Mouse (Mus musculus): ENCODE data around the gene Arhgef3.

The Arhgef3 gene

DNA sequence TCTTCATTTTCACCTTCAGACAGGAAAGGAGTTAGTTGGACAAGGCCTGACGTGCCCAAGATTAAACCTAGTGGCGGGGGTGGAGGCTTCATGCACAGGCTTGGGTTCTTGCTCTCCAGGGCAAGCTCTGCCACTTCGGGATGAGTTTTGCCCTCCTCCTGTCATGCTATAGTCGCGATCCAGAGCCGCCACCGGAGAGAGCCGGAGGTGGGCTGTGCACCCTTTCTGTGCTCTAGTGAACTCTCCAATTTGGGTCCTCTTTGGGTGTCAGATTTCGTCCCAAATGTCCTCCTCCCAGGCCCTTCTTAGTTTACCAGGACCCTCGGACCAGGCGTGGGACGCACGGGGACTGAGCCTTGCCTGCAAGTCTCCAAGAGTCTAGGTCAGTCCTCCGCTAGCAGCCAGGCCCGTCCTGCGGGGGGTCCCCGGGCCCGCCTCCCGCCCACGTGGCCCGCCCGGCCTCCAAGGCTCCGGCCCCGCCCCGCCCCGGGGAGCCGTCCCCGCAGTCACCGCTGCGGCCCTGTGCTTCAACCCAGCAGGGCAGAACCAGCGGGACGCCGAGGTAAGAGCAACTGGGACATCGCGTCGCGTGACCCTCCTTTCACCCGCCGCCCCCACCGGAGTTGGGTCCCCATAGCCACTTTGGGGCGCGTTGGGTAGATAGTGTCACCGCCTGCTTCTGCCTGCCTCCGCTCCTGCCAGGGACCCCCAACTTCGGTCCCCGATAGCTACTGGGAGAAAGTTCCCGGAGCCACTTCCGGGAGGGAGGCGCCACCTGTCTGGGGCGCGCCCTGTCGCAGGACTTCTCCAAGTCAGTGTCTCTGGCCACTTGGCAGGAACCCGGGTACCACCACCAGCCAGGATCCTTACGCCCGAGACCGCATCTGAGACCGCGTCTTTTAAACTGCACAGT is at the start of gene Arhgef3:
TSS of gene Arhgef3 (plus strand) at position 538 of the 913 bp plus-strand sequence.
- no peak for DNase-seq (ENCODE audit: low spot score)

- no peak for DNase-seq (ENCODE audit: low spot score)
Observed at GRCm38 (mm10) chr14:27066171-27066929, 48.3 kb upstream of the Arhgef3 start.

GRCm38 (mm10) chr14:27067866-27068271 is 46.8 kb upstream of the Arhgef3 start:
- no peak for DNase-seq (ENCODE audit: low spot score)

GRCm38 (mm10) chr14:27069434-27070097 is 45.1 kb upstream of the Arhgef3 start:
- no peak for DNase-seq (ENCODE audit: low spot score)

GRCm38 (mm10) chr14:27070128-27070527 is 44.6 kb upstream of the Arhgef3 start:
- DNase-seq (ENCODE audit: low spot score) = no peak

DNA sequence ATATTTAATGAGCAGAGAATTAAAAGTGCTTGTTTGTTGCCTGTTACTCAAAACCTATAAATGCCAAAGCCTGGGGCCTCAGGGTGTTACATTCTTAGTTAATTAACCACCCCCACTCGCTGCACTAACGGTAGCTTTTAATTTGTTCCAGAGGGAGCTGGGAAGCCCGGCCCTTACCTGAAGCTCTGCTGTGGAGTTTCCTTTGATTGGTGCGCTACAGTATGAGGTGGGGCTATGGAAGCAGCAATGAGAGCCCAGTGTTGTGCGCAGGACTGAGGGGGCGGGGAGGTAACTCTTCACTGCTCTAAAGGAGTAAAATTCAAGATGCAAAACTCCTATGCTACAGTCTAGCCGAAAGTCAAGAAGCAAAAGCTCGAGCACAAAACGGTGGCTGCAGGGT is 43.9 kb upstream of the Arhgef3 start:
- no peak for DNase-seq (ENCODE audit: low spot score)

GRCm38 (mm10) chr14:27071985-27072384 is 42.7 kb upstream of the Arhgef3 start:
- DNase-seq (ENCODE audit: low spot score) = no peak

- no peak for DNase-seq (ENCODE audit: low spot score)
Observed at GRCm38 (mm10) chr14:27075084-27075483, 39.6 kb upstream of the Arhgef3 start.

DNA sequence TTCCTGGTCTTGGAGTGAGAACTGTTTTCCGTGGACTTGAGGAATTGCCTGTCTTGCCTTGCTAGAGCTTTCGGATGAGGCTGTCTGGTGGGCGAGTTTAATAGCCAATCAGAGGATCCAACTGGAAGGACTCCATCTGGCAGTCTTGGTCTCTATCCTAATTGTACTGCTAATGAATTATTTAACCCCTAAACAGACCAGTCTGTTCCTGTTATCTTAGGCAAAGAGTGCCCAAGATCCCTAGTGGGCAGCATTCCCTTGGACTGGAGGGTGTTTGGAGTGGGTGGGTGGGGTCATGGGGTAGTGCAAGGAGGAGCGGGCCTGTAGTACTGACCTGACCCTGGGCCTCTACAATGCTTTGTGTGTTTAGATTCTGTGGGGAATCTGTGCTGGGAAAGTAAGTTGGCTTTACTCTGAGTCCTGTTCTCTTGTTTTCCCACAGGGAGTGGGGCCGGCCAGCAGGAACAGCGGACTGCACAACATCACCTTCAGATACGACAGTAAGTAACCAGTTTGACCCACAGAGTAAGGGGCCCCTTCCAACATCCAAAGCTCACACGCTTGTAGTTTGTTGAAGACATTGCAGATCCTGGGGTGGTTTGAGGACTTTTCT is 38.7 kb upstream of the Arhgef3 start:
- DNase-seq (ENCODE audit: low spot score) = peak; percentile 28

GRCm38 (mm10) chr14:27076522-27076920 is 38.2 kb upstream of the Arhgef3 start:
- DNase-seq (ENCODE audit: low spot score) = no peak

DNA sequence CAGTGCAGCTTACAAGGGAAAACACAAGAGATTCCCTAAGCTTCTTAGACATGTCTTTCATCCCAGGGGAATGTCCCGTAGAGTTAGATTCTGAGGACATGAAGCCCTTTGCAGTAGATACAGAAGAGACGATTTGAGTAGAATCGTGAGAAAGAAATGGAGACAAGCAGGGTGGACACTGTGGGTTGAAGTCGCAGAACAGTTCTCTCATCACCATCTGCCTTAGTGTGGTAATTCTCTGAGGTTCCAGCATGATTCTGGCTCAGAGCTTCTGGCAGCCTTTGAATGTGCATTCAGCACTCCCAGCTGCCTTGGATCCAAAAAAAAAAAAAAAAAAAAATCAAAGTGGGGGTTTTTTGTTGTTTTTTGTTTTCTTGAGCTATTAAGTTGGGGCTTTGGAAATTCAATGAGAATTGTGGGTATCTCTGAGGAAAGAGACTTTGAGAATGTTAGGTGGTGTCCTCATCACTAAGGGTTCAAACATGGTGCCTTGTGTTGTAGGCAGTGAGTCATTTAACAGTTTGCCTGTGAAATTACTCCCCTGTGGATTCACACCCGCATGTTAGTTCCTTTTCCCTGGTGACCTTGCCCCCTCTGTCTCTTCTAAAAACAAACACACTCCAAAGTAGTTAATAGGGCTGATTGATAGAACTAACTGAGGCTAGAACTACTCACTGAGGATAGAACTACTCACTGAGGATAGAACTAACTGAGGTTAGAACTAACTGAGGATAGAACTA is 33.0 kb upstream of the Arhgef3 start:
- peak; percentile 39 for DNase-seq (ENCODE audit: low spot score)

- no peak for DNase-seq (ENCODE audit: low spot score)
Observed at GRCm38 (mm10) chr14:27085471-27085870, 29.2 kb upstream of the Arhgef3 start.

- DNase-seq (ENCODE audit: low spot score) = no peak
Observed at GRCm38 (mm10) chr14:27085999-27086398, 28.7 kb upstream of the Arhgef3 start.

DNA sequence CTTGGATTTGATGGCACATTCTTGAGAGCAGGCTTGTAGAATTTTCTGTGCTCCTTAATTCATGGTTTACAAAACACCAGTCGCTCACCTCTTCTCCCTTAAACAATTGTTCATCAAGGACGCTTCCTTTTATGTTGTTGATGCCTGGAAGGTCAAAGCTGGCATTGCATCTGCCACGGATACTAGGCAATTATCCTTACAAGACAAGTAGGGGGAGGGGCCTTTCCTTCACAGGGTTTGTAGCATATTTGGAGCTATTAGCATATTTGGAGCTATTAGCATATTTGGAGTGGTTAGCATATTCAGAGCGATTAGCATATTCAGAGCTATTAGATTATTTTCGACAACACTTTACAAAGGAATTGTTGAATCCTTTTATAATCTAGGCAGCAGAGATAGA is 20.5 kb upstream of the Arhgef3 start:
- DNase-seq (ENCODE audit: low spot score) = no peak

GRCm38 (mm10) chr14:27096133-27096532 is 18.6 kb upstream of the Arhgef3 start:
- DNase-seq (ENCODE audit: low spot score) = no peak

DNA sequence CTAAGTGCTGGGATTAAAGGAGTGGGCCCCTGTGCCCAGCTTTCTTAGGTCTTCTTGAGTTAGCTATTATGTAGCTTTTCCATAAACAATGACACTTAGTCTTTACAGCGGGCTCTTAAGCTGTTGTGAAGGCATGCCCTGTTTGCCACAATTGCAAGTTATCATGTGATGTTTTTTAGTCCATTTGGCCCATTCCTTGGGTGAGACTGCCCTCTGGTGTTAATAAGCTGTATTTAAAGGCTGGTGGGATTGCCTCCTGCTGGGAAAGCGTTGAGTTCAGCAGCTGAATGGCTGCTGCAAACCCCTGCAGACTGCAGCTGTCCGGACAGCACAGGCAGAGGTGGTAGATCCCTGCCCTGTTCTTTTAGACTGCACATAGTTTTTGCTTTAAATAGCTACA is 17.9 kb upstream of the Arhgef3 start:
- DNase-seq (ENCODE audit: low spot score) = peak; percentile 85

DNA sequence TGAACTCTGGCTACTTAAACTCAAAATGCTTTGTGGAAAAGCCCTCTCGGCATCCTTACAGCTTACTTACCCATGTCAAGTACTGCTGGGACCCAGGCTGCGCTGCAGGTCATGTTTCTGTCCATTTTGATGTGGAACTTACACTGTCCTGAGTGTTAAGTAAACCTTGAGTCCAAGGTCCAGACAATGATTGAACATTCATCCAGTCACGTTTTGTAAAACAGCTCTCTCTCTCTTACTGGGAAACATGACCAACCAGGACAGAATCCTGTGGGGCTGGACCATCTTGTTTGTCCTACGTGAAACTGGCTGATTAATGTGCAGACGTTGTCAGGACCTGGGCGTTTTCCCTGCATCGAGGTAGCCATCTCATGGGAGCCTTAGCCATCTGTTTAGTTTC is 13.0 kb upstream of the Arhgef3 start:
- DNase-seq (ENCODE audit: low spot score) = no peak

DNA sequence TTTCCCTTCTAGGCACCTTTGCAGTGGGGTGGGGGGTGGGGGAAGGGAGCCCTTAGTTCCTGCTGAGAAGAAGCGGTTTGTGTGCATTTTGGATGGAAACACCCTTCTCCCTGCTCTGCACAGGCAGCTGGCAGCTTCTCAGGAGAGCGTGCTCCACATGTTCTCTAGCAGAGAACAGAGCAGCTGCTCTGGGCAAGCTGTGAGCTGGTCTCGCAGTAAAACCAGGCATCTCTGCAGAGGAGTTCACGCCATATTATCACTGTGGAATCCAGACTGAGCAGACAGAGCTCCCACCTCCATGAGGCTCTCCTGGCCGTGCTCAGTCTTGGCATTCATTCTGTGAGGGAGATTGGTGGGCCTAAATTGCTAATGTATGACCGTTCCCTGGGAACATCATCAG is 12.0 kb upstream of the Arhgef3 start:
- peak; percentile 46 for DNase-seq (ENCODE audit: low spot score)

GRCm38 (mm10) chr14:27105731-27106457 is 8.8 kb upstream of the Arhgef3 start:
- DNase-seq (ENCODE audit: low spot score) = peak; percentile 54

DNA sequence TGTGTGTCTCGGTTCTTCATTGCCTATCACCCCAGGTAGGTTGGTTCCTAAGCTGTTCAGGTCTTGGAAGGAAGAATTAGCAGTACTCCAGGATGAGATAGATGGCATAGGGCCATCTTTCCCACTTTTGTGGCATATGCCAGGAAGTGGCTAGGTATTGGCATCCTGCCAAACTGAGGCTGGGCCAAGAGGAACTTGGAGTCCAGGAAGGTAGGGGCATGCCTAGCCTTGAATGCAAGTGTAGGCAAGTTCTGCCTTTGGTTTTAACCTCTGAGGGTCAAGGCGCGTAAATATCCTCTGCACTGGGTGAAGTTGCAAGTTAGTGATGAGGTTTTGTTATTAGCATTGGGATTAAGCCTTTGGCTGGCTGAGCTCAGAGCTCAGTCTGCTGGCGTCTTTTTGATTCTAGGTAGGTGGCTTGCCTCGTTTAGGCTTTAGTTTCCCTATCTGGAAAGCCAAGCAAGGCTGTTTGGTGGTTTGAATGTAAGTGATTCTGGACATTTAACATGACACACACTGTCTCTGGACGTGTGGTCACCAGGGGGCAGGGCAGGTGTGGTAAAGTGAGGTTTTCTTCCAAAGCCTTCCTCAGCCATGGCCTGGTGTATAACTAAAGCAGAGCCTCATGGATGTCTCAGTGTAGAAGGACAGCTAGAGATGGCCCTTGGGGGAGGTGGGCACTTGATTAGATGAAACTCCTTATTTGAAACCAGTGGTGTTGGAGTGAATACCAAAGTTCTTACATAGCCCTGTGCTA is 5.8 kb upstream of the Arhgef3 start:
- DNase-seq (ENCODE audit: low spot score) = no peak

Measured in layer of hippocampus, adult 11-12 months (tissue).